Mouse (Mus musculus): ENCODE results near the gene Gm49384.

The Gm49384 gene

GRCm38 (mm10) chr12:69207396-69207795 lies 3.3 kb upstream of the Gm49384 start:
- DNase-seq (ENCODE audit: low spot score), result no peak

- DNase-seq (ENCODE audit: low spot score), result no peak
Observed at GRCm38 (mm10) chr12:69198985-69199384, 5.1 kb downstream of the Gm49384 start.

DNA sequence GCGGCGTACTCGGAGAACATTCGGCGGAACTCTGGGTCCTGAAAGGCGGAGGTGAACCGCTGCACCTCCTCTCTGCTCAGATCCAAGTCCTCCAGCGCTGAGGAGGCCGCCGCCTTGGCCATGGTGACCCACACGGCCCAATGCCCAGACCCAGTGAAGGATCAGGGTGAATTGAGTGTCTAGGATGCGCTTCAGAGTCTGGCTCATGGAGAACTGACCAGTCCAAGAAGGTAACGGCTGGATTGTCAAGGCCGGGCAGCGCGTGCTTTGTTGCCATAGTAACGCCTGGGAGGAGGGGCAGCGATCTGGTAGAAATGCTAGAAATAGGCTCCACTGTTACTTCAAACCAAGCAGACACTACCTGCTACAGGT lies 5.9 kb downstream of the Gm49384 start, which contains the start of gene Dnaaf2:
TSS of gene Dnaaf2 (minus strand) at position 266 of the 372 bp plus-strand sequence.
- DNase-seq (ENCODE audit: low spot score), result no peak

- DNase-seq (ENCODE audit: low spot score), result no peak
Observed at GRCm38 (mm10) chr12:69197378-69198163, 6.5 kb downstream of the Gm49384 start.

GRCm38 (mm10) chr12:69196444-69197377 lies 7.4 kb downstream of the Gm49384 start, which contains the start of gene Gm49383:
Gm49383 (minus strand) TSS chr12:69197104.
- DNase-seq (ENCODE audit: low spot score), result no peak

- no peak for DNase-seq (ENCODE audit: low spot score)
Observed at GRCm38 (mm10) chr12:69192637-69193036, 11.4 kb downstream of the Gm49384 start.

DNA sequence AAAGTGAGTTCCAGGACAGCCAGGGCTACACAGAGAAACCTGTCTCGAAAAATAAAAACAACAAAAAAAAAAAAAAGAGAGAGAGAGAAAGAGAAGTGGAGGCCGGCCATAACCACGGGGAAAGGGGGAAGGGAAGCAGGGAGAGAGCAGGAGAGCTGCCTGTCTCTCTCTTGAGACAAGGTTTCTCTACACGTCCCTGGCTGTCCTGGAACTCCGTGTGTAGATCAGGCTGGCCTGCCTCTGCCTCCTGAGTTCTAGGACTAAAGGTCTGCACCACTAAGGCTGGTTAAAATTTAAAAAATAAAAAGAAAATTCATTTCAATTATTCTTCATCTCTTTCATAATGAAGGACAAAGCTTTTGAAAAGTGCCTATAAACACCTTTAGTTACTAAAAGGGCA lies 12.7 kb downstream of the Gm49384 start:
- DNase-seq (ENCODE audit: low spot score), result no peak

DNA sequence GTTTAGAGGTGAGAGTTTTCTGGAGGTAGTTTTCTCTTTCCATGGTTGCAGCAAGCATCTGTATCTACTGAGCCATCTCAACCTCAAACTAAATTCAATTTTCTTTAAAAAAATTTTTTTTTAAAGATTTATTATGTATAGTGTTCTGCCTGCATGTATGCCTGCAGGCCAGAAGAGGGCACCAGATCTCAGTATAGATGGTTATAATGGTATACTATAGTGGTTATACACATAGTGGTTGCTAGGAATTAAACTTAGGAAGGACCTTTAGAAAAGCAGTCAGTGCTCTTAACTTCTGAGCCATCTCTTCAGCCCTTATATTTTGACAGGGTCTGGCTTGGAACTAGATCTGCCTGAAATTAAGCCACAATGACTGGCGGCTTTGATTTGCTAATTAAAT lies 13.5 kb downstream of the Gm49384 start:
- DNase-seq (ENCODE audit: low spot score), result no peak

DNA sequence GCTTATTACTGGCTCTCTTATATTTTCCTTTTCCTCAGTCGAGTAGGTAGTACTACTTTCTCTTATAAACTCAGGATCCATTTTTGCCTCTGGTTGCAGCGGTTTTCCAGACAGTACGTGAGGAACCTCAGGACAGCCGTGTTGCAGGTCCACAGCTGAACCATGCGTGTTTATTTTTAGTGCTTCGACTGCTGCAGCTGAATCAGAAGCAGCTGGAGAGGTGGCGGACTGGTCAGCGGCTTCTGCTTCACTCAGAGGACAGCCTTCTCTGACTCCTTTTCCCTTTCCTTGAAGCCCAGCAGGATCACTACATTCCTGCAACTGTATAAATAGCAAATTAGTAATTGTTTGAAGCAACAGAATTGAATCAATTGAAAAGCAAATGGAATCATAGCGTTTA lies 14.0 kb downstream of the Gm49384 start:
- DNase-seq (ENCODE audit: low spot score), result no peak

DNA sequence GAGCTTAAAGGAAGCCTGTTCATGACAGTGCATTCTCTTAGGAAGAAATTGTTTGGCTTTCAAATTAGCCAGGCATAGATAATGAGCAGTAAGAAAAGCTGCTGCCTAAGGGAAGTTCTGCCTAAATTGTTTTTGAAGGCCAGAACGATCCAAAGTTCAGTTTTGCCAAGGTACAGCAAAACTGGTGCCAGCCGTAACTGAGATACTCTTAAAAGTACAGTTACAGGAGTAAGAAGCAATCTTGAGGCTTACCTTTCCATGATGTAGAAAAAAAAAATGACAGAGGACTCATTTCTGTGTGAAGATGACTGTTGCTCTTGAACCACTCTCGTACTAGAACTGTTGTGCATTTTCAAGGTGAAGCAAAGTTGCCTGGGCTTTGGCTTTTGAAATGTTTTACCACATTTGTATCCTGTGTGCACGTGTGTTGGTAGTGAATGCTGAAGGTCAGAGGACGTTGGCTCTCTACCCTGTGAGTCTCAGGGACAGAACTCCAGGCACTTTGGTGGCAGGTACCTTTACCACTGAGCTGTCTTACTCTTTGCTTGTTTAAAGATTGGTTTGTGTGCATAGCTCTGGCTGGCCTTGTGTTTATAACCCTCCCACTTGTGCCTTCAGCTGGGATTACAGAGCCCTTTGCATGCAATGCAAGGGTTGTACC lies 17.1 kb downstream of the Gm49384 start:
- DNase-seq (ENCODE audit: low spot score), result no peak

GRCm38 (mm10) chr12:69185371-69185770 lies 18.7 kb downstream of the Gm49384 start:
- DNase-seq (ENCODE audit: low spot score), result no peak

- DNase-seq (ENCODE audit: low spot score), result no peak
Observed at GRCm38 (mm10) chr12:69184342-69185295, 19.4 kb downstream of the Gm49384 start.

GRCm38 (mm10) chr12:69183583-69184308 lies 20.3 kb downstream of the Gm49384 start, which contains the start of the genes Rpl36al and Mgat2:
Rpl36al (minus strand) TSS chr12:69184083.
Mgat2 (plus strand) TSS chr12:69184157.
- peak; percentile 98 for DNase-seq (ENCODE audit: low spot score)

- DNase-seq (ENCODE audit: low spot score), result no peak
Observed at GRCm38 (mm10) chr12:69181800-69182199, 22.3 kb downstream of the Gm49384 start.

GRCm38 (mm10) chr12:69179371-69179770 lies 24.7 kb downstream of the Gm49384 start:
- no peak for DNase-seq (ENCODE audit: low spot score)

GRCm38 (mm10) chr12:69177526-69177925 lies 26.5 kb downstream of the Gm49384 start:
- no peak for DNase-seq (ENCODE audit: low spot score)

DNA sequence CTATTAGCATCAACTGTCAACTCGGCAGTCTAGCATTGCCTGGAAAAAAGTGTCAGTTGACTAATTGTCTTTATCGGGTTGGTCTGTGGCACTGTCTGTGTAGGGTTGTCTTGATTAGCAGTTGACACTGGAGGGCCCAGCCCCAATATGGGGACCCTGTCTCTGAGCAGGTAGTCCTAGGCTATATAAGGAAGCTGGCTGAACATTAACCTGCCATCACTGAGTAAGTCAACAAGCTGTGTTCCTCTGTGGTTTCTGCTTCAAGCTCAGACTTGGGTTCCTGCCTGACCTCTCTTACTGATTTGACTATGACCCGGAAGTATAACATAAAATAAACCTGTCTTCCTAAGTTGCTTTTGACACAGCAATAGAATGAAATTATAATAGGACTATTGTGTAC lies 28.1 kb downstream of the Gm49384 start:
- no peak for DNase-seq (ENCODE audit: low spot score)

DNA sequence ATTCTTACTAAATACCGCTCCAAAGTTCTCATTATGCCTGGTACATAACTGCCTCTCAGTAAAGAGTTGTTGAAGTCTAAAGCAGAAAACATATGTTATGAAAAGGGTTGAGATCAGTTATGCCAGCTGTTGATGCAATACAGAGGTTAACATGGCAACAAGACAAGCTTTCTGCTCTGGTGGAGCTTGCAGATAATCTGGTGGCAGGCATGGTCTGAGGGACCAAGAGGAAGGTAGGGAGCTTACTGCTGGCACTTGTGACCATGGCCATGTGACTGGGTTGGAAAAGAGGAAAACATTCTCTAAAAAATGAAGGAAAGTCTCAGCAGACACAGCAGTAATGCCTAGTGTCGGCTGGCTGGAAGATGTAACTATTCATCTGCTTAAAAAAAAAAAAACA lies 32.8 kb downstream of the Gm49384 start:
- no peak for DNase-seq (ENCODE audit: low spot score)

- peak; percentile 47 for DNase-seq (ENCODE audit: low spot score)
Observed at GRCm38 (mm10) chr12:69168461-69169106, 35.5 kb downstream of the Gm49384 start, which contains the start of gene Lrr1. Lrr1 (plus strand) TSS chr12:69168814.

All from urinary bladder, postnatal 10 days (tissue).